Mouse (Mus musculus) layer of hippocampus, adult 18-20 months (tissue): ENCODE results near the gene Tex264. TPM values are rescaled to one million over a fixed set of nuclear protein-coding genes. Genes with fewer than 3 reads are reported as not detected.
A peak's percentile ranks its signal among the peaks of the same experiment; 100 is the strongest.
"Not testable (repeated sequence)": the region's sequence is repeated elsewhere in the genome, so short reads cannot be mapped to it uniquely, and the experiment has no call there.

Experiments used
- DNase-seq, 2 experiments: peaks; one replicate each; pipeline ENCODE4 v3.0.0; 2022; ENCODE audit warnings: low spot score in 2 of 2
- total RNA-seq, 2 experiments: library from RNA; stranded (reverse); gene quantifications; 2 replicates each; pipeline ENCODE4 v1.2.3; 2021

Gene Tex264
- total RNA-seq, 2 experiments from 2014 or later = 91.9 to 97.1 TPM

DNA sequence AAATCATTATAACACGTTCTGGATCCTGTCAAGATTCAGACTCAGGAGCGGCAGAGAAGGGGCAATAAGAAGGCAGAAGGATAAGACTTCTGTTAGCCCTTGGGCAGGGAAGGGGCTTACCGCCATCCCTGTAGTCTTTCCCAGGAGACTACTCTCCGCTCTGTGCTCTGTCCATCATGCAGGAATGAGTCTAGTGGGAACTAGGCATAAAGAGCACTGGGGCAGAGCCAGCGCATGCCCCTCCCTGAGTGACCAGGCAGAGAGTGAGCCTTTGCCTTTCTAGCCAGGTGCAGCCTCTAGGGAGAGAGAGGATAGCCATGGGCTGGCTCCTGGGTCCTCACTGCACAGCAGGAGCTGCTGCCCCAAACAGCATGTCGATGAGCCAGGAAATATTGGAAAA lies 20.9 kb downstream of the Tex264 start:
- DNase-seq = no peak

- DNase-seq = peak; percentile 73 to 81
These were observed 21.3 kb downstream of the Tex264 start for GRCm38 (mm10) chr9:106664433-106664832.

DNA sequence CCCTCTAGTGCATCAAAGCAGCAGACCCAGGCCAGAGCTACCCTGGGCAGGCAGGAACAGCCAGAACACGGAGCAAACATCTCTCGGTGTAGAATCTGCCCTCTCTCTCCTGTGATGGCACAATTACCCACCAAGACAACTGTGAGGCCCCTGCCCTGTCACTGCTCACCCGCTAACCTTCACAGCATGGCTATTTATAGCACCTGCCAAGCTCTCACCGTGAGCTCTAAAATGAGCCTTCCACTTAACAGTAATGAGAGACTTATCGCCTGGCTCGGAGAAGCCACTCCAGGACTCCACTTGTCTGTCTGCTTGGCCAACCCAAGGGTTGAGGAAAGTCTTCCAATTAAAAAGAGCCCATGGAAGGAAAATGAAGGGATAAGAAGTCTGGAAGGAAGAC lies 22.5 kb downstream of the Tex264 start:
- DNase-seq = no peak

DNA sequence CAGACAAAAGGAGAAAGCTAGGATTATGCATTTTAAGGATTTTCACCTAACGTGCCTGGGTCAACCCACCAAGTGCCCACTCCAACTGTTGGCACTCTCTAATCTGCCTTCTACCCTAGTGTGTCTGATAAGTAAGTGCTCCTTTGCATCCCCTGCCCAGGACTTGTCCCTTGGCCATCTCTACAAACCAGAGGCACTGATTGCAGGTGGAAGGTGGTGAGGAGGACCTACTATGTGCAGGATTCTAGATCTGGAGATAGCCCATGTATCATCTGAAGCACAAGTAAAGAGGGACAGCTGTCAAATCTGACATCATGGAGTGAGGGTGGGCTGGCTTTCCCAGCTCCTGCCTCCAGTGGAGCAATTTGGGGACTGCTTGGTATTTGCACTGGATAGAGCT lies 25.8 kb downstream of the Tex264 start:
- DNase-seq = no peak

GRCm38 (mm10) chr9:106659441-106659840 lies 26.3 kb downstream of the Tex264 start:
- DNase-seq = no peak

- peak in 1 of 2 experiments; percentile 21 for DNase-seq
These were observed 28.1 kb downstream of the Tex264 start for GRCm38 (mm10) chr9:106657592-106657991.

DNA sequence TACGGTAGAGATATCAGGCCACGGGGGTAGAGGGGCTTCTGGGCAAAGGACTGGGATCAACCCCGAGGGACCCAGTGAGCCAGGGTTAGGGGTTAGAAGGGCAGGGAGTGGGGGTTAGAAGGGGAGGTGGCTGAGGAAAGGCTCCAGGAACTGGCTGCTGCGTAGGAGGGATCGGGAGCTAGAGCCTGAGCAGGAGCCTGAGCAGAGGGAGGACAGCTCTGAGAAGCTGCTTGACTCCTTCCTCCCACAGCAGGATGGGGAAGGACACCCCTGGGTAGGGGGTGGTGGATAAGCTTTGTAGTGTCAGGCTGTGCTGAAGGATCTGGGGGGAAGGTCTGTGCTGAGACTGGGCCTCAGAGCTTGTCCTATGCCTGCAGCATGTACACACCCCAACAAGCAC lies 28.9 kb downstream of the Tex264 start:
- no peak for DNase-seq

GRCm38 (mm10) chr9:106655884-106656720 lies 29.6 kb downstream of the Tex264 start, which contains the start of gene Grm2:
Gene Grm2 (minus strand): TSS chr9:106656082.
- DNase-seq = no peak

DNA sequence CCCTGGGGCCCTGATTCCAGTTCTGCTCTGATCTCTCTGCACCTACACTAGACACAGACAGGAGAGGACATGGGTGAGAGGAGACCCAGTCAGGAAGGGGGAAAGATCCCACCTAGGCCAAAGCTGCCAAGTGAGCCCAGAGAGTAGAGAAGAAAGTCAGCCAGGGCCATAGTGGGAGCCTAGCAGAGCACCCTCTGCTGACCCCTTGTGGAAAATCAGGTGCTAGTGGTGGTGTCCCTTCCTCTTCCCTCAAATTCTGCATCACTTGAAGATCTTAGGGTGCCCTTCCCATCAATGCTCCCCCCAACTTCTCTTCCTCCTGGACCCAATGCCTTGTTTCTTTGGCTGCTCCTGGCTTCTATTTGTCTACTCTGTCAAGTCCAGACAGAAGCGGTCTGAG lies 33.0 kb downstream of the Tex264 start:
- DNase-seq = peak in 1 of 2 experiments; percentile 57

GRCm38 (mm10) chr9:106647226-106647625 lies 38.5 kb downstream of the Tex264 start:
- no peak for DNase-seq

- DNase-seq = peak in 1 of 2 experiments; percentile 78
These were observed 39.9 kb downstream of the Tex264 start for GRCm38 (mm10) chr9:106645684-106646271.

DNA sequence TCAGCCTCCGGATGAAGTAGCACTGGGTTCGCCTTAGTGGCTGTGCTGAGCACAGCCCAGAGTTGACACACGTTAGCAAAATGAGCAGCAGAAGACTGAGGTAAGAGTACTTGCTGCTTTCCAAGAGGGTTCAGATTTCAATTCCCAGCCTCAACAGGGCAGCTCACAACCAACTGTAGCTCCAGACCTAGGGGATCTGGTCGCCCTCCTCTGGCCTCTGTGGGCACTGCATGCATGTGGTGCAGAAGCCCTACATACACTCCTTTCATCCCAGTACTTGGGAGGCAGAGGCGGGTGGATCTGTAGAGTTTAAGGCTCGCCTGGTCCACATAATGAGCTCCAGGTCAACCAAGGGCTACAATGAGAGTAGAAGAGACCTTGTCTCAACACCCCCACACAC lies 41.9 kb downstream of the Tex264 start:
- DNase-seq = no peak

- peak in 1 of 2 experiments; percentile 86 for DNase-seq
These were observed 42.6 kb downstream of the Tex264 start for GRCm38 (mm10) chr9:106643128-106643527.

- no peak for DNase-seq
These were observed 44.4 kb downstream of the Tex264 start for GRCm38 (mm10) chr9:106641346-106641745.

DNA sequence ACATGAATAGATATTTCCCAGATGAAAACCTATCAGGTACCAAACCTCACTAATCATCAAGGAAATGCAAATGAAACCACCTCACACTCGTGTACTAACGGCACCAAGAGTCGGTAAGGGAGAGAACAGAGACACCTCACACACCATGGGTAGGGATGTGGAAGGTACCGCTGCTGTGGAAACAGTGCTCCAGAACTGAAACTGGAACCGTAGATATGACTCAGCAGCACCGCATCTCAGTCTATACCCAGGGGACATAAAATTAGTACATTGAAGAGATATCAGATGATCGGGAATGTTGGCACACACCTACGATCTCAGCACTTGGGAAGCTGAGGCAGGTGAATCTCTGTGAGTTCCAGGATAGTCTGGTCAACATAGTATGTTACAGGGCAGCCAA lies 47.6 kb downstream of the Tex264 start:
- DNase-seq = no peak

DNA sequence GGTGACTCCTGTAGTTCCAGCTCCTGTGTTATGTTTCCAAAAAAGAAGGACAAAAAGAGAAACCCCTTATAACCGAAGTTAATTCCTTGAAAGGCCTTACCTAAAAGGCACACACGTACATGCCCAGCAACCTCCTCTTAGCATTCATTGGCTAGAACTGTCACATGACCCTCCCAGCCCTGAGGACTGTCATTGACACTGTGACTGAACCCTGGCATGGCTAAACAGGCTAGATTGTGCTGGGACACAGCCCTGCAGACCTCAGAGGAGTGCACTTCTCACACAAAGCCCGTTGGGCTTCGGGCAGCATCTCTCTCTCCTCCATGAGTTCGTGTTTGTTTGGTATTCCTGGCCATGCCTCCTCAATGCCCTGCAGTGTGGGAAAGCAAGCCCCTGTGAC lies 53.5 kb downstream of the Tex264 start:
- no peak for DNase-seq

- DNase-seq = not testable (repeated sequence)
These were observed 57.9 kb downstream of the Tex264 start for GRCm38 (mm10) chr9:106627796-106628195.

GRCm38 (mm10) chr9:106626282-106626681 lies 59.4 kb downstream of the Tex264 start, which contains the start of gene Iqcf6:
Gene Iqcf6 (plus strand): TSS chr9:106626582.
- DNase-seq = no peak

- DNase-seq = peak; percentile 81 to 93
These were observed 68.2 kb downstream of the Tex264 start for GRCm38 (mm10) chr9:106617496-106617895.

DNA sequence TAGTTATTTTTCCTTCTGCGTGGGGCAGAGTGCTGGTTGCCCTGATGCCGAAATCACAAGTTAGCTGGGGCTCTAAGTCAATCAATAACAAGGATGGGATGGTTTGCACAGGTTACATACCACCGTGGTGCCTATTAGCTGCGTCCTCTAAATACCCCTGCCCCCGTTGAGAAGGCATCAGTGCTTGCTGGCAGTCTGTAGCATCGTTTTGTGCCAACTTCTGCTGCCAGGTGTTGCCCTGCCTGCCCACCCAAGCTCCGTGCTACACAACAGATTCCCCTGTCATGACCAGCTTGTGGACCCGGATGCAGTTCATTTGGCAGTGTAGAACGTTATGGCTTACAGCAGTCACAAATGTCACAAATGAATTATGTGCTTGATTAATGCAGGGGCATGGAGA lies 69.4 kb downstream of the Tex264 start:
- DNase-seq = no peak

- no peak for DNase-seq
These were observed 71.1 kb downstream of the Tex264 start for GRCm38 (mm10) chr9:106614616-106615015.

GRCm38 (mm10) chr9:106613951-106614350 lies 71.8 kb downstream of the Tex264 start:
- DNase-seq = no peak
